Mouse (Mus musculus) effector memory CD4-positive, alpha-beta T cell, adult 5 months (primary cell): Measurements from ENCODE around the gene Olfr26. TPM values are rescaled to one million over a fixed set of nuclear protein-coding genes. Genes with fewer than 3 reads are reported as not detected.

Source experiments
- polyA plus RNA-seq: library from polyadenylated mRNA; unstranded; fragments of 100-300 nt; shearing (Covaris generic); gene quantifications from one replicate; pipeline ENCODE4 v1.2.1, GENCODE M21; 2017

Gene Olfr26
- not detected for polyA plus RNA-seq

DNA sequence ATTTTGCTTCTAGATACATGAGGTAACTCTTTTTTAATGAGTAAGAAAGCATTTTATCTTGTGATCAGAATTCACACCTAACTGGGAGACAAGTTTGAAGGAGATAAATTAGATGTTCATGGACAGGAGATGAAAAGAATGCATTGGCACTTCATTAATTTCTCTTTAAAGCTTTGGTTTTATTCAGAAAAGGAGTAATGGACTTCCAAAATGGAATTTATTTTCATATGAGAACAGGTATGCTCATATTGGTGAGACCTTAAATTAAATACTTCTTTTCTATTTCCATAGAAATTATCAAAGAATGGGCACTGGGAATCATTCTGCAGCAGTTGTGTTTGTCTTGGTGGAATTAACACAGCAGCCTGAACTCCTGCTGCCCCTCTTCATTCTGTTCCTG, at the start of gene Olfr26:
TSS of gene Olfr26 (plus strand) at position 301 of the 400 bp plus-strand sequence.

DNA sequence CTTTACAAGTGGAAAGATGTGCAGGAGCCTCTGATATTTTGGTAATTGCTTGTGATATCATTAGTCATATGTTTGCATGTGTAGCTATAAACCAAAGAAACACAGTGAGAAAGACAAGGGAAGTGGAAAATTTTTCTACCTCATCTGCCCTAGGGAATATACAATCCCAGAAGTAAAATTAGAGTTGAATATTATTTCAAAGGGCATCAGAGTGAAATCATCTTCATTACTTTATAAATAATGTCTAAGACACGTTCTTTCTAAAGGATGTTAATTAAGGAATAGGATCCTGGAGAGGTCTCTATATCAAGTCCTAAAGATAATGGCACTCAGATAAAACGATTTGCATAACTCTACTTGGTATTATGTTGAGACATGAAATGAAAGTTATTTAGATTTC, 40.5 kb upstream of the Olfr26 start, which contains the start of gene Olfr922:
TSS of gene Olfr922 (plus strand) at position 301 of the 400 bp plus-strand sequence.

DNA sequence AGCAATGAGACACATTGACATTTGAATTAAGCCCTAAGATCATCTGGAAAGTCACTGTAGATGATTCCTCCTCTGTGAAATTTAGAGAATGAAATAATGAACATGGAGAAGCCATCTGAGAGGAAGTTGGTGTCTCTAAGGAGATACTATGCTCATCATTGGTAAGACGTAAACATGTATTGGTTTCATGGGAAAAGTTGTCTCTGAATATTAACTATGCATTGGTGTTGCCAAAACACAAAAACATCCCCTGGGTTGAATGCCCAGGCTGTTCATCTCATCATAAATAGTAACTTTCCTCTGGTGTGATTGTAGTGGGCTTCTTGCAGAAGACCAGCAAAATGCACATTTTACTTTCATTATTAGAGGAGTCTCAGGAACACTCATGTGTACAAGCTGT, 28.6 kb upstream of the Olfr26 start, which contains the start of gene Olfr923:
TSS of gene Olfr923 (plus strand) at position 301 of the 400 bp plus-strand sequence.

DNA sequence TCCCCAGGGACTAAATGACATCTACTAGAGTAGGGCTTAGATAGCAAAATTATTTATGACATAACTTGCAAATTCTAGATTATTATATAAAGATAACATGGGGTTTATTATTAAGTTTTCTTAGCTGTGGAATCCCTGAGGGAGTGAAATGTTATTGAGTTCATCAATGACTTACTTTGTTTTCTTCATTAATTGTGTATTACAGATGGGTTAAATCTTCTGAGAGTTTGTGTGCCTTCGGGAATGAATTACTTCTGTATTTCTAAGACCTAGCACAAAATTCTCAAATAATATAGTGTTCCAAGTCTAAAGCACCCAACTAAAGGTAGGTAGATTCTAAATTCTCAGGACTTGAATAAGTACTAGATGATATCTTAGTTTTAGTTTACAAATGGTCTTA, 10.7 kb upstream of the Olfr26 start, which contains the start of gene Olfr924:
TSS of gene Olfr924 (plus strand) at position 301 of the 400 bp plus-strand sequence.

DNA sequence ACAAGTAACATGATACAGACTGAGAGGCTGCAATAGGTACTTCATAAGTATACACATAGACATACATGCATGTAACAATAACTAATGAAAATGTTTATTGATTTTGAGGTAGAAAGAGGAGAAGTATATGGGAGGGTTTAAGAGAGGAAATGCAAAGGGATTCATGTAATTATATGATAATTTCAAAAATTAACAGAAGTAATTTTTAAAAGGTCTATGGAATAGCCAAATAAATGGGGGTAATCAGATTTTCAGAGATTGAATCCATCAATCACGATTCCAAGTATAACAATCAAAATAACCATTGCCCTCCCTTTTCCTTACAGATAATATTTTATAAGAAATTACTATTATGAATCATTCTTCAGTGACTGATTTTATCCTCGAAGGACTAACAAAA, 22.0 kb downstream of the Olfr26 start, which contains the start of gene Olfr926:
TSS of gene Olfr926 (plus strand) at position 301 of the 400 bp plus-strand sequence.

Other genes starting within 250 kb of the Olfr26 start
- not detected for gene Olfr914, start 250.0 kb upstream of the Olfr26 start, polyA plus RNA-seq
- 0.25 TPM for gene Olfr916, start 195.2 kb upstream of the Olfr26 start, polyA plus RNA-seq
- not detected for gene Olfr917, start 189.2 kb upstream of the Olfr26 start, polyA plus RNA-seq
- not detected for gene Olfr918, start 180.5 kb upstream of the Olfr26 start, polyA plus RNA-seq
- gene Olfr919, start 151.4 kb upstream of the Olfr26 start, polyA plus RNA-seq: not detected
- 24.4 TPM for gene Vwa5a, start 136.8 kb upstream of the Olfr26 start, polyA plus RNA-seq
- 0.17 TPM for gene Olfr920, start 102.8 kb upstream of the Olfr26 start, polyA plus RNA-seq
- not detected for gene Olfr921, start 82.0 kb upstream of the Olfr26 start, polyA plus RNA-seq
- gene Olfr922, start 40.4 kb upstream of the Olfr26 start, polyA plus RNA-seq: not detected
- gene Olfr923, start 28.5 kb upstream of the Olfr26 start, polyA plus RNA-seq: not detected
- gene Olfr924, start 10.6 kb upstream of the Olfr26 start, polyA plus RNA-seq: not detected
- not detected for gene Olfr926, start 22.1 kb downstream of the Olfr26 start, polyA plus RNA-seq
- not detected for gene Olfr930, start 74.7 kb downstream of the Olfr26 start, polyA plus RNA-seq
- gene Olfr933, start 117.3 kb downstream of the Olfr26 start, polyA plus RNA-seq: 0.19 TPM
- gene Olfr934, start 133.3 kb downstream of the Olfr26 start, polyA plus RNA-seq: not detected
- not detected for gene Olfr935, start 144.6 kb downstream of the Olfr26 start, polyA plus RNA-seq
- not detected for gene Olfr146, start 168.3 kb downstream of the Olfr26 start, polyA plus RNA-seq
- not detected for gene Olfr937, start 209.9 kb downstream of the Olfr26 start, polyA plus RNA-seq
- not detected for gene Olfr938, start 223.8 kb downstream of the Olfr26 start, polyA plus RNA-seq